Mouse (Mus musculus) E14TG2a.4 (cell line): ENCODE results near the gene Rsg1.

Source experiments
- CTCF ChIP-seq: conservative IDR thresholded peaks from 2 replicates; pipeline ENCODE4 v1.5.1; 2014; ENCODE audit warnings: low read length
- NANOG ChIP-seq: IDR thresholded peaks from 2 replicates; pipeline ENCODE4 v1.6.1; 2014; ENCODE audit warnings: borderline replicate concordance, low read length, mixed read lengths
- POU5F1 ChIP-seq: IDR thresholded peaks from 2 replicates; pipeline ENCODE4 v1.6.1; 2014; ENCODE audit warnings: low read length, borderline replicate concordance

GRCm38 (mm10) chr4:141181981-141182380 lies 31.8 kb upstream of the Rsg1 start:
- TF ChIP-seq CTCF (no peak), NANOG (no peak), POU5F1 (no peak)
